Mouse (Mus musculus) cerebellum, adult 2 months (tissue): Measurements from ENCODE around the gene Pnpo. TPM values are rescaled to one million over a fixed set of nuclear protein-coding genes. Genes with fewer than 3 reads are reported as not detected.
A peak's percentile ranks its signal among the peaks of the same experiment; 100 is the strongest.

Experiments used
- DNase-seq, 2 experiments: peaks; one replicate each; pipeline ENCODE4 v3.0.0; 2021
- H3K27ac ChIP-seq: fragments of 200-500 bp; 2 replicates; pipeline ENCODE4 v1.5.1; 2012; ENCODE audit warnings: low read length, control low read depth, inconsistent platforms; ENCODE audit not compliant: insufficient read depth
- H3K27me3 ChIP-seq: fragments of 200-500 bp; 2 replicates; pipeline ENCODE4 v1.6.1; 2012; ENCODE audit warnings: inconsistent platforms, mild to moderate bottlenecking, low read length, moderate library complexity; ENCODE audit not compliant: control insufficient read depth, insufficient read depth
- H3K4me1 ChIP-seq: fragments of 200-500 bp; 2 replicates; pipeline ENCODE4 v1.6.1; 2011; ENCODE audit warnings: low read length; ENCODE audit not compliant: control insufficient read depth, insufficient read depth
- H3K4me3 ChIP-seq: fragments of 200-500 bp; replicated peaks from 2 replicates; pipeline ENCODE3; 2011; ENCODE audit warnings: mild to moderate bottlenecking, low read depth, low read length, control low read depth; ENCODE audit not compliant: insufficient read depth
- CTCF ChIP-seq: fragments of 200-500 bp; IDR thresholded peaks from 2 replicates; pipeline ENCODE4 v1.5.1; 2011; ENCODE audit warnings: low read depth, mild to moderate bottlenecking, control low read depth, low read length, moderate library complexity, borderline replicate concordance; ENCODE audit not compliant: insufficient read depth
- POLR2A ChIP-seq: fragments of 200-500 bp; IDR thresholded peaks from 2 replicates; pipeline ENCODE4 v1.6.1; 2011; ENCODE audit warnings: low read length, control low read depth, borderline replicate concordance; ENCODE audit not compliant: insufficient read depth
- WGBS: fragments of 180-500 bp; shearing (Covaris S2); methylation state at CpG from one replicate; pipeline ENCODE4 v1.1.7; 2018; 5-methylcytosine and 5-hydroxymethylcytosine counted together
- polyA plus RNA-seq: library from polyadenylated mRNA; depleted of rRNA; stranded (reverse); fragments of >200 nt; gene quantifications from 2 replicates; pipeline ENCODE4 v1.2.3, GENCODE M21; 2012; rRNA removed

Pnpo gene
- polyA plus RNA-seq, 1 experiment, result 59.5 TPM

- peak overlapping the region; percentile 43; the same call in 1 of the 2 replicates for H3K27ac ChIP-seq
- no peaks in the 10 kb centered on the region for H3K27me3 ChIP-seq
- WGBS, result 51% methylated on average over 16 of the region's 16 CpGs
- DNase-seq, result peak; percentile 42 to 44
- H3K4me3 ChIP-seq, result no peak overlapping the region
- TF ChIP-seq CTCF, result no peak
- peaks cover 11% of the 10 kb centered on the region for H3K4me1 ChIP-seq
These were observed 40.8 kb downstream of the Pnpo start for GRCm38 (mm10) chr11:96902639-96903635.

- Histone ChIP-seq H3K4me1 (peaks cover 9% of the 10 kb centered on the region), H3K4me3 (no peak overlapping the region), H3K27ac (no peak overlapping the region), H3K27me3 (no peaks in the 10 kb centered on the region)
- DNase-seq, result no peak
- WGBS, result 72% methylated on average over 9 of the region's 9 CpGs
- TF ChIP-seq CTCF (no peak), POLR2A (no peak)
These were observed 42.5 kb downstream of the Pnpo start for GRCm38 (mm10) chr11:96901332-96901731.

- Histone ChIP-seq H3K4me1 (peaks cover 9% of the 10 kb centered on the region), H3K27me3 (no peaks in the 10 kb centered on the region), H3K27ac (no peak overlapping the region), H3K4me3 (no peak overlapping the region)
- no peak for TF ChIP-seq CTCF
- no peak for TF ChIP-seq POLR2A
- DNase-seq, result no peak
- WGBS, result 53% methylated on average over 13 of the region's 13 CpGs
These were observed 44.1 kb downstream of the Pnpo start for GRCm38 (mm10) chr11:96899449-96900306.

GRCm38 (mm10) chr11:96895886-96896285 lies 47.9 kb downstream of the Pnpo start:
- Histone ChIP-seq H3K4me3 (no peak overlapping the region), H3K27ac (no peak overlapping the region), H3K27me3 (no peaks in the 10 kb centered on the region), H3K4me1 (no peaks in the 10 kb centered on the region)
- TF ChIP-seq POLR2A (no peak), CTCF (no peak)
- WGBS, result 89% methylated on average over 4 of the region's 4 CpGs
- no peak for DNase-seq

- H3K27me3 ChIP-seq, result no peaks in the 10 kb centered on the region
- 57% methylated on average over 11 of the region's 11 CpGs for WGBS
- no peaks in the 10 kb centered on the region for H3K4me1 ChIP-seq
- no peak overlapping the region for H3K4me3 ChIP-seq
- H3K27ac ChIP-seq, result no peak overlapping the region
- TF ChIP-seq CTCF, result no peak
- no peak for TF ChIP-seq POLR2A
- DNase-seq, result no peak
These were observed 50.5 kb downstream of the Pnpo start for GRCm38 (mm10) chr11:96893203-96893842.

- H3K27me3 ChIP-seq, result no peaks in the 10 kb centered on the region
- H3K4me1 ChIP-seq, result peaks cover 8% of the 10 kb centered on the region
- no peak overlapping the region for H3K27ac ChIP-seq
- TF ChIP-seq CTCF (no peak), POLR2A (no peak)
- no peak overlapping the region for H3K4me3 ChIP-seq
- no peak for DNase-seq
- 64% methylated on average over 14 of the region's 14 CpGs for WGBS
These were observed 51.8 kb downstream of the Pnpo start for GRCm38 (mm10) chr11:96891784-96892527.

Other genes with a start within 250 kb of the Pnpo start
- gene Snx11, start 166.4 kb downstream of the Pnpo start, polyA plus RNA-seq, result 38.5 and 38.9 TPM in 2 replicates
- 37.9 and 40.7 TPM in 2 replicates for gene Cbx1, start 154.9 kb downstream of the Pnpo start, polyA plus RNA-seq
- gene Nfe2l1, start 114.0 kb downstream of the Pnpo start, polyA plus RNA-seq, result 183 and 215 TPM in 2 replicates
- gene Copz2, start 94.1 kb downstream of the Pnpo start, polyA plus RNA-seq, result 9.5 and 10.9 TPM in 2 replicates
- 40.7 and 41.2 TPM in 2 replicates for gene Cdk5rap3, start 27.5 kb downstream of the Pnpo start, polyA plus RNA-seq
- not detected in 2 replicates for gene Prr15l, start 15.9 kb downstream of the Pnpo start, polyA plus RNA-seq
- 15.4 and 18.4 TPM in 2 replicates for gene Sp2, start 39.0 kb upstream of the Pnpo start, polyA plus RNA-seq
- gene Sp6, start 69.4 kb upstream of the Pnpo start, polyA plus RNA-seq, result 1.4 and 2.1 TPM in 2 replicates
- 12.2 and 13.9 TPM in 2 replicates for gene Scrn2, start 86.0 kb upstream of the Pnpo start, polyA plus RNA-seq
- gene Lrrc46, start 97.4 kb upstream of the Pnpo start, polyA plus RNA-seq, result 1.2 and 1.4 TPM in 2 replicates
- 83.5 and 88.5 TPM in 2 replicates for gene Mrpl10, start 97.6 kb upstream of the Pnpo start, polyA plus RNA-seq
- 25.5 and 26.5 TPM in 2 replicates for gene Osbpl7, start 106.6 kb upstream of the Pnpo start, polyA plus RNA-seq
- 0.03 TPM in 2 replicates for gene Tbx21, start 171.3 kb upstream of the Pnpo start, polyA plus RNA-seq
- gene Tbkbp1, start 207.5 kb upstream of the Pnpo start, polyA plus RNA-seq, result 94.3 and 97.7 TPM in 2 replicates
- gene Kpnb1, start 243.9 kb upstream of the Pnpo start, polyA plus RNA-seq, result 82.0 and 83.9 TPM in 2 replicates